Mouse (Mus musculus) bone marrow macrophage, adult 2 months (primary cell): ENCODE results near the gene Stx2.

Experiments
- CTCF ChIP-seq: IDR thresholded peaks from 2 replicates; pipeline ENCODE4 v1.5.1; 2012; ENCODE audit warnings: low read depth, mild to moderate bottlenecking, low read length, moderate library complexity
- POLR2A ChIP-seq: IDR thresholded peaks from 2 replicates; pipeline ENCODE4 v1.6.1; 2012; ENCODE audit warnings: mild to moderate bottlenecking, low read depth, low read length, borderline replicate concordance

DNA sequence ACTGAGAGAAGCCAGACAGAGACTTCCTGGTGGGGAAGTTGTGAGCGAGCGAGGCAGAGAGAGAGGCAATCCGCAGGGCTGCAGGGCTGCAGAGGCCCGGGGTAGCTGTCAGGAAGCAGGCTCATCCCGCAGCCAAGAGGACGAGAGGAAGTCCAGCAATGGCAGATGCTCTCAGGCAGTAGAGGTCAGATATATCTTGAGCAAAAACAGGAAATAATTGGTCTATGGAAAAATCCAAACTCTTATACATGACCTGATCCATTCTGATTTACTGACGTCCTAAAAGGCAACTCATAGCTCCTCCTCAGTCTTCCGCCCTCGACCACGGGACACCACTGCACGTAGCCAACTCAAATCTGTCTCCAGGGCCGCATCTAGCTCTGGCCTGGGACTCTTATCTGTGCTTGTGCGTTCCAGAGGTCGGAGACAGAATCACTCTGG is 5.8 kb downstream of the Stx2 start:
- no peak for TF ChIP-seq CTCF
- TF ChIP-seq POLR2A = no peak
